Mouse (Mus musculus): ENCODE data around the gene Insc. TPM values are rescaled to one million over a fixed set of nuclear protein-coding genes. Genes with fewer than 3 reads are reported as not detected.

Gene Insc
- not detected in 2 replicates for total RNA-seq (2012; rRNA removed)
- polyA plus RNA-seq (2012; ENCODE audit: insufficient read depth in 1 of 2, insufficient read length in 2 of 2, low read depth in 1 of 2, low replicate concordance in 2 of 2, missing spikeins in 1 of 2): not detected

DNA sequence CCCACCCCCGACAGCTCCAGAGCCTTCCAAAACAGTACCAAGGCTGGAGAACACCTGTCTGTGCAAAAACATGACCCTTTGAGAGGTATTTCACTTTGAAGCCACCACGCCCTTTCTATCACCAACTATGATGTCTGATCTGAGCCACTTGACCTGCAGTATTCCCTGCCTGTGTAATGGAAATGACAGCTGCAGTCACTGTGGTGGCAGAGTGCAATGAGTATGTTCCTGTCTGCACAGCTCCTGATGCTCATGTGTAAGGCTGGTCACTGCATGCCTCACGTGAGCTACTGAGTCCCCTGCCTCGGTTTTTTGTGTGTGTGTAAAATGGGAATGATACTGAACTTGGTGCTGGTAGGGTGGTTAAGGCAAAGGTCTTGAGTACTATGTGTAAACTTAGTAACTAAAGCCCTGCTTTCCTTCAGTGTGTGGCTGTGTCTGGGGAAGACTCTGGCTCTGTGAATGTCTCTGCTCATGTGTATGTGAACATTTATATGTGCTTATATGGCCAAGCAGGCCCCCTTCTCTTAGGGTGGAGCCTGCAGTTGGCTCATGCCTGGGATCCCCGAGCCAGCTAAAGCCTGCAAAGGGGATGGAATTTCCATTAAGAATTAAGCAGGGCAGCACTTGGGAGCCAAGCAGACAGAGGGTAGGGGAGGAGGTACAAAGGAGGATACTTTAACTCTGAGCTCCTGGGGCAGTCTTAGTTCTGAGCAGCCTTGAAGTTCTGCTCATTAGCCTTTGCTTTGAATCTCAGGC is at the start of gene Insc:
Insc (plus strand) TSS at position 673 of the 759 bp plus-strand sequence.
- Histone ChIP-seq H3K27me3 (ENCODE audit: control insufficient read depth in 1 of 2, insufficient read depth in 2 of 2, low read length in 2 of 2) (no peaks in the 10 kb centered on the region), H3K27ac (ENCODE audit: control insufficient read depth, low read depth, low read length) (no peak within 1 kb of the TSS), H3K4me3 (ENCODE audit: control insufficient read depth in 1 of 2, insufficient read depth in 1 of 2, low read depth in 2 of 2, low read length in 2 of 2) (no peak within 1 kb of the TSS), H3K9me3 (replicated peaks; ENCODE audit: insufficient read depth, low read length) (no peaks in the 10 kb centered on the region), H3K9ac (ENCODE audit: control insufficient read depth, low read depth, low read length, poor library complexity, severe bottlenecking) (no peak within 1 kb of the TSS), H3K79me2 (ENCODE audit: control insufficient read depth, insufficient read depth, low read length, poor library complexity) (no peaks in the 10 kb centered on the region), H3K36me3 (ENCODE audit: control insufficient read depth in 1 of 2, insufficient read depth in 2 of 2, low read length in 2 of 2) (no peaks in the 10 kb centered on the region), H3K4me1 (ENCODE audit: control insufficient read depth in 1 of 2, insufficient read depth in 2 of 2, low read length in 2 of 2) (no peaks in the 10 kb centered on the region)
- TF ChIP-seq SMC3 (IDR thresholded peaks at IDR 0.05; ENCODE audit: low read depth, low read length): no peak
- TF ChIP-seq RAD21 (IDR thresholded peaks at IDR 0.05; ENCODE audit: low read depth, low read length): no peak
- TF ChIP-seq NELFE (IDR thresholded peaks at IDR 0.05; ENCODE audit: low read depth, low read length): no peak
- TF ChIP-seq ZNF384 (IDR thresholded peaks at IDR 0.05; ENCODE audit: low read depth, low read length): no peak
- TF ChIP-seq ZKSCAN1 (IDR thresholded peaks at IDR 0.05; ENCODE audit: low read depth, low read length): no peak
- no peak for TF ChIP-seq MEF2A (IDR thresholded peaks at IDR 0.05; ENCODE audit: extremely low read depth, insufficient replicate concordance, low read depth, low read length, poor library complexity, severe bottlenecking)
- no peak for TF ChIP-seq BHLHE40 (IDR thresholded peaks at IDR 0.05; ENCODE audit: borderline replicate concordance, low read depth, low read length)
- DNase-seq (ENCODE audit: low read depth, low spot score): no peak

DNA sequence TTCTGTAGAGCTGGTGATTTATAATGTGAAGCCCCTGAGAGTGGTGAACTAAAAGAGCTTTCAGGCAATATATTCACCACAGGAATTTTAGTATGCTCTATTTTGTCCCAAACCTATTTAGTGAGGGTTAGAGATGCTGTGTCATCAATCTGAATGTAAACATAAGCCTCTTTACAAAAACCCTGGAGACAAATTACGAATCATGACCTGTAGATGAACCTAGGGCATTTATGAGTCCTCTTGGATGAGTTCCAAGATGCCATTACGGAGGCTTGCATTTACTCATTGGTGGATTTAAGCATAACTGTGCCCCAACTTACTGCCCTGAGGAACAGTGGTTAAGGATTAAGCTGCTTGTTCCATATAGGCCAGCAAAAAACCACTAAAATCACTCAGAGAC is 42.6 kb upstream of the Insc start:
- no peaks in the 10 kb centered on the region for H3K36me3 ChIP-seq (ENCODE audit: control insufficient read depth in 1 of 2, insufficient read depth in 2 of 2, low read length in 2 of 2)
- H3K27me3 ChIP-seq (ENCODE audit: control insufficient read depth in 1 of 2, insufficient read depth in 2 of 2, low read length in 2 of 2): no peaks in the 10 kb centered on the region
- DNase-seq (ENCODE audit: low read depth, low spot score): no peak
- H3K27ac ChIP-seq (ENCODE audit: control insufficient read depth, low read depth, low read length): no peak overlapping the region
- TF ChIP-seq RAD21 (IDR thresholded peaks at IDR 0.05; ENCODE audit: low read depth, low read length) (no peak), MAX (IDR thresholded peaks at IDR 0.05; ENCODE audit: low read length) (no peak)
- no peaks in the 10 kb centered on the region for H3K9me3 ChIP-seq (replicated peaks; ENCODE audit: insufficient read depth, low read length)
- no peak overlapping the region for H3K9ac ChIP-seq (ENCODE audit: control insufficient read depth, low read depth, low read length, poor library complexity, severe bottlenecking)
- no peaks in the 10 kb centered on the region for H3K79me2 ChIP-seq (ENCODE audit: control insufficient read depth, insufficient read depth, low read length, poor library complexity)
- H3K4me3 ChIP-seq (ENCODE audit: control insufficient read depth in 1 of 2, insufficient read depth in 1 of 2, low read depth in 2 of 2, low read length in 2 of 2): no peak overlapping the region
- no peaks in the 10 kb centered on the region for H3K4me1 ChIP-seq (ENCODE audit: control insufficient read depth in 1 of 2, insufficient read depth in 2 of 2, low read length in 2 of 2)

DNA sequence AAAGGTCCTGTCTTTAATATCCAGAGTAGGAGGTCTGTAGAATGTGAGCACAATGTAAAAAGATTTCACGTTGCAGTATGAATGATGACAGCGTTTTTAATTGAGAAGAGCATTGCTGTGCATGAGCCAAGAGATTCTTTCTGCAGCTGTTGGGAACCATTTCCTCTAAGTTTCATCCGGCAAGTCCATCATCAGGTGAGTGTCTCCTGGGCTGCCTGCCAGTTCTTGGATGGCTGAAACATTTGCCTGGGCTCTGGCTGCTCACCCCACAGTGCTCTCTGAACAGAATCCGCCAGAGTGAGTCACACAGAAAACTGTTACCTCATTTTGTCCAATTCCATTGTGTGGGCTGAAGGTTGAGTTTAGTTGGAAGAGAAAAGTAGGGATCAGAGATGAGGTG is 36.8 kb upstream of the Insc start:
- no peak for DNase-seq (ENCODE audit: low read depth, low spot score)
- Histone ChIP-seq H3K27ac (ENCODE audit: control insufficient read depth, low read depth, low read length) (no peak overlapping the region), H3K4me3 (ENCODE audit: control insufficient read depth in 1 of 2, insufficient read depth in 1 of 2, low read depth in 2 of 2, low read length in 2 of 2) (no peak overlapping the region), H3K36me3 (ENCODE audit: control insufficient read depth in 1 of 2, insufficient read depth in 2 of 2, low read length in 2 of 2) (no peaks in the 10 kb centered on the region), H3K4me1 (ENCODE audit: control insufficient read depth in 1 of 2, insufficient read depth in 2 of 2, low read length in 2 of 2) (no peaks in the 10 kb centered on the region), H3K9me3 (replicated peaks; ENCODE audit: insufficient read depth, low read length) (no peaks in the 10 kb centered on the region), H3K27me3 (ENCODE audit: control insufficient read depth in 1 of 2, insufficient read depth in 2 of 2, low read length in 2 of 2) (no peaks in the 10 kb centered on the region), H3K9ac (ENCODE audit: control insufficient read depth, low read depth, low read length, poor library complexity, severe bottlenecking) (no peak overlapping the region), H3K79me2 (ENCODE audit: control insufficient read depth, insufficient read depth, low read length, poor library complexity) (no peaks in the 10 kb centered on the region)
- TF ChIP-seq MAZ (IDR thresholded peaks at IDR 0.05; ENCODE audit: low read depth, low read length) (no peak), CHD2 (IDR thresholded peaks at IDR 0.05; ENCODE audit: low read length) (no peak), MXI1 (IDR thresholded peaks at IDR 0.05; ENCODE audit: low read depth, low read length) (no peak), TAL1 (IDR thresholded peaks at IDR 0.05; ENCODE audit: low read length) (no peak), ETS1 (IDR thresholded peaks at IDR 0.05; ENCODE audit: low read depth, low read length) (no peak), MAFK (IDR thresholded peaks at IDR 0.05; ENCODE audit: borderline replicate concordance, low read depth, low read length) (no peak), CHD1 (IDR thresholded peaks at IDR 0.05; ENCODE audit: low read depth, low read length) (no peak), TBP (IDR thresholded peaks at IDR 0.05; ENCODE audit: low read depth, low read length) (no peak), KAT2A (conservative IDR thresholded peaks at IDR 0.05; ENCODE audit: low read depth, low read length) (no peak), MEF2A (IDR thresholded peaks at IDR 0.05; ENCODE audit: extremely low read depth, insufficient replicate concordance, low read depth, low read length, poor library complexity, severe bottlenecking) (no peak), MYB (IDR thresholded peaks at IDR 0.05; ENCODE audit: low read depth, low read length) (no peak), USF2 (IDR thresholded peaks at IDR 0.05; ENCODE audit: borderline replicate concordance in 1 of 2, insufficient read depth in 1 of 2, low read depth in 1 of 2, low read length in 2 of 2) (no peak), USF1 (IDR thresholded peaks at IDR 0.05; ENCODE audit: low read depth, low read length) (no peak), SIN3A (IDR thresholded peaks at IDR 0.05; ENCODE audit: low read length) (no peak), HCFC1 (IDR thresholded peaks at IDR 0.05; ENCODE audit: low read depth, low read length) (no peak), NRF1 (IDR thresholded peaks at IDR 0.05; ENCODE audit: insufficient read depth, low read depth, low read length, poor library complexity, severe bottlenecking) (no peak)
